Mouse (Mus musculus): ENCODE data around the gene Cwc27. TPM values are rescaled to one million over a fixed set of nuclear protein-coding genes. Genes with fewer than 3 reads are reported as not detected.

Gene Cwc27
- total RNA-seq, 4 experiments from 2014 or later = 11.6 to 15.3 (median 14.0) TPM

GRCm38 (mm10) chr13:104611296-104611695, 205.6 kb downstream of the Cwc27 start:
- DNase-seq (ENCODE audit: low spot score) = no peak

GRCm38 (mm10) chr13:104610210-104611111, 206.5 kb downstream of the Cwc27 start:
- peak; percentile 33 for DNase-seq (ENCODE audit: low spot score)

- DNase-seq (ENCODE audit: low spot score) = no peak
These were observed 208.4 kb downstream of the Cwc27 start for GRCm38 (mm10) chr13:104608516-104608915.

DNA sequence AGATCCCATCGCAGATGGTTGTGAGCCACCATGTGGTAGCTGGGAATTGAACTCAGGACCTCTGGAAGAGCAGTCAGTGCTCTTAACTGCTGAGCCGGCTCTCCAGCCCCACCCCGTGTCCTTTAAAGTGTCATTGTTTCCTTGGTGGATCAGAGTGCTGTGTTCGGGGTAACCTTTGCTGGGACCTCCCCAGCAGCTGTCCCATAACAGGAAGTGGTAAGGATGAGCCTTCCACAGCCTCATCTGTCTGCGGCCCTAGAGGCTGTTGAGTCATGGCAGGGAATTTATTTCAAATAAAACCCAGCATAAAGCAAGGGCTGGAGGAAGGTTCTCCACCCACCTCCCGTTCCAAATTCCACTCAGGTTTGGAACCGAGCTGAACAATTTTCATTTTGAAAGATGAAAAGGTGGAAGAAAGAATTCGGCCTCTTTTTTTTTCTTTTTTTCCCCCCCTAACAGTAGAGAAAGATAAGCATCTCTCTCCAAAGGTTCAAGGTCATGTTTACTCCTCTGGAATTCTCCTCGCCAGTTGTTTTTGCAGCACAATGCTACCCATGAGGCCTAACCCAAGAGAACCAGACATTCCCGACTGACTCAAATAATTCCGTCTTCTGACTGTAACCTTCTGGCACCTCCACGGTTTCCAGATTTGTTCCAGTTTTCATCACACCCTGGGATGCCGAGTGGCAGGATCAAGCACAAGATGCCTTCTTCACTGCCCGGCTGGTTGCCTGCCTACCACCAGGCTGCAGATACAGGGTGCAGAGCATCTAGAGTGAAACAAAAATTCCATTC, 210.0 kb downstream of the Cwc27 start:
- DNase-seq (ENCODE audit: low spot score) = no peak

DNA sequence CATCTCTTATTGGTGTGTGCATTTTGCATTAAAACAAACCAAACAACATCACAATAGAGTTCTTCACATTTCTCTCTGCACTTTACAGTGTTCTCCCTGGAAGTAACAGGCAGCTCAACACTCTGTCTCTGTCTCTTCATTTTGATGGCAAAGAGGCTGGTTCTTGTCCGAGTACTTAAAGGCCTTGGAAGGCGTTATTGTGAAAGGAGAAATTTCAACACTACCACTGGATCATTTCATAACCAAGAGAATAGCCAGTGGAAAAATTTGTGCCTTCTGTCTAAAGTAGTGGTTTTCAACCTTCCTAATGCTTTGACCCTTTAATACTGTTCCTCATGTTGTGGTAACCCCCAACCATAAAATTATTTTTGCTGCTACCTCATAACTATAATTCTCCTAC, 211.8 kb downstream of the Cwc27 start:
- DNase-seq (ENCODE audit: low spot score) = no peak

DNA sequence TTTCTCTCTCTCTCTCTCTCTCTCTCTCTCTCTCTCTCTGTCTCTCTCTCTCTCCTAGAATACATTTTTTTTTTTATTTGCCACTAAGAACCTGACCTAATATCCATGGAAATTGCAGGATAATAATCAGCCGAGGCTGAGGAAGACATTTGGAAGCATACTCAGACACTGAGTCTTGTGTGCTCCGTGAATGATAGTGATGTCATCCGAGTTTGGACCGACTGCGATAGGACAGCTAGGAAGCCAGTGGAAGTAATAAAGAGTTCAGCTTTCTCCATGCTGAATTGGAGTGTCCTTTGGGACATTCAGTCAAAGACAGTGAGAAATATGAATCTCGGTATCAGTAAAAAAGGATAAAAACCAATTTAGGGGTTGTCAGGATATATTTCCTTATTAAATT, 214.7 kb downstream of the Cwc27 start:
- DNase-seq (ENCODE audit: low spot score) = no peak

DNA sequence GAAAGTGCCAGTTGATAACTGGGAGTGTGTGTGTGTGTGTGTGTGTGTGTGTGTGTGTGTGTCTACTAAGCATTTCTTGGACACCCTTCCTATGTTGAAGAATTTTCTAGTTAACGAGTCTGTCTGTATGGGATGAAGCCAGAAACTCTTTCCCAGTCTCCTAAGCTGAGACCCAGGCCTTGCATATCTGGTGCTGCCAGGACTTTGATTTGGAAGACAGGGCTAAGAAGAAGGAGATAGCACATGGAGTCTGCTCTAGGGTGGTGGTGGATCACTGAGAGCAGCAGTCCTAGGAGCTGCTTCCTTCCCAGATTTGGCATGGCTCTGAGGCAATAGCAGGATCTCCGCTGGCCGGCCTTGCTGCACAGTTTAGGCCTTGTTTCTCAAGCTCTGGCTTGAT, 215.2 kb downstream of the Cwc27 start:
- DNase-seq (ENCODE audit: low spot score) = no peak

DNA sequence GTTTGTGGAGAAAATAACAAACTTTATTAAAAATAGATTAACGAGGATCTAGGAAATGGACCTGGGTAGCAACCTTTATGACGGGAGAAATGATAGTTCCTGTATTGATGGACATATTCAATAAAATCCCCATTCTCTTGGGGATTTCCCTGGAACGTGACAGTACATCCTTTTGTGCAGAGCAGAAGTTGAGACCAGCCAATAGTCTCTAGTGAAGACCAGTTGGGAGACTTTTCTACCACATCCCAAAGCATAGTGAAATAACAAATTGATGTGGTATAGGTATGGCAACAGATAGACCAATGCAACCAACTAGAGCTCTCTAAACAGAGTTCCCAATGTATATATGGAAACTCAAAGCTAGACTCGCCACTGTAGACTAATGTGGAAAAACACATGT, 220.7 kb downstream of the Cwc27 start:
- DNase-seq (ENCODE audit: low spot score) = no peak

GRCm38 (mm10) chr13:104594820-104595351, 222.1 kb downstream of the Cwc27 start:
- no peak for DNase-seq (ENCODE audit: low spot score)

DNA sequence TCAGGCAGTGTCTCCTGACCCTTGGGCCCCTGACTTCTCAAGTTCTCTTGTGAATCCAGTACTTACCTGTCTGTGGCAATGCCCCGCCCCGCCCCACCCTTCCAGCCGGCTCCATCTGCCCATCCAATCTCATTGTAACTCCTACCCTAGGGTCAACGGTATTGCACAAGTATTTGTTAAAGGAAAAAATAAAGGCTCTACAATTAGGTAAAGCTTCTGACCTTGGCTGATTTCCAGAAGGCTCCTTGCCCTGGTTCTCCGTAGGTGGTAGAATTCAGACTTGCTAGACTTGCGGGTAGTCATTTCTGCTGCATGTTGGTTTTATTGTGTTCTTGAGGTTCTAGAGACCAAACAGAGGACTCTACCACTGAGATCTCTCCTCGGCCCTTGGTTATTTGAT, 226.0 kb downstream of the Cwc27 start:
- no peak for DNase-seq (ENCODE audit: low spot score)

DNA sequence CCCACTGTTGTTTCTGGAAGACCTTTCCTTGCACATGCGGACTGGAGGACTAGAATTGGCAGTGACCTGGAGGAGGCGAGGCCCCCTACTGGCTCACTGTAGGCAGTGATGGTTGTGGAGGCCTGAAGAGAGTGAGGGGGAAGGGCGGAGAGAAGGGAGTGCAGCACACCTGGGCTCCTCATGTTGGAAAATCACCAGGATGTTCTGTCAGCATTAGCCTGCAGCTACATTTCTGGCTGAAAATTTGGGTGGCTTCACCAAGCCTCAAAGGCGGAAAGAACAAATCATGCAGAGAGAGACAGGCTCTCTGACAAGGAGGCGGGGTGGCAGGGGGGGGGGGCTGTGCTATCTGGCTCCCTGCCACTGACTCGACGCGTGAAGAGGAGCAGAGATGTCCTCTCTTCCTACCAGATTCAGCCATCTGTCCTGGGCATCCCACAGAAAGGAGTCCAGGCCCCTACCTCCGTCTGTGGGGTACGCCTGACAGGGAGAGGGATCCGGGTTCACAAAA, 226.8 kb downstream of the Cwc27 start:
- no peak for DNase-seq (ENCODE audit: low spot score)

DNA sequence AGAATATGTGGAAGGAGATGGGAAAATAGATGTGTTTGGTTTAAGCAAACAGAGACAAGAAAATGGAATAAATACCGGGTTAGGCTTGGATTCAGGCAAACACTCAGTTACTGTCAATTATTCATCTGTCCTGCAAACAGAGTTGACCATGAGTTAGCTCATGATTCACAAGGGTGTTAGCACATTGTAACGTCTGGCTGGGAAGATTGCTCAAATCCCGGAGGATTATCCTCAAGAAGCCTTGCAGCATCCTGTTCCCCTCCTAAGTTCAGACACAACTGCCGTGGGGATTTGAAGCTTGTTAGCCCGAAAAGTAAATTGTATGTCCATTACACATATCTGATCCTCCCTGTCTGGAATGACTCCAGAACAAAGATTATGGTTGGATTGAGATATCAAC, 228.6 kb downstream of the Cwc27 start:
- DNase-seq (ENCODE audit: low spot score) = peak; percentile 21

Other genes starting within 250 kb of the Cwc27 start
- 10 to 100 TPM; 18.3 to 21.4 (median 20.7) TPM for gene Srek1ip1, start 24.7 kb downstream of the Cwc27 start, total RNA-seq (2022)
- gene Shisal2b, start 46.8 kb upstream of the Cwc27 start, total RNA-seq (2022) = not detected
- gene Rgs7bp, start 237.8 kb upstream of the Cwc27 start, total RNA-seq (2022) = 1 to 10 TPM; 5.1 to 6.3 (median 5.9) TPM